Mouse (Mus musculus) gastrocnemius, postnatal 36 days (tissue): ENCODE results near the gene Hist2h2be. TPM values are rescaled to one million over a fixed set of nuclear protein-coding genes. Genes with fewer than 3 reads are reported as not detected.

Source experiments
- DNase-seq, 2 experiments: peaks; one replicate each; pipeline ENCODE4 v3.0.0; 2022
- intact Hi-C: fragments of 180-260 bp; cut with DNase I; formaldehyde crosslinking; loops from one replicate; pipeline ENCODE4 v1.15.1; 2025
- total RNA-seq, 2 experiments: library from RNA; stranded (reverse); gene quantifications; 2 replicates each; pipeline ENCODE4 v1.2.3; 2021

The Hist2h2be gene
- total RNA-seq, 2 experiments from 2014 or later: 4.5 to 5.3 TPM

- intact Hi-C loops: no loop called here
Measured at GRCm38 (mm10) chr3:96255926-96256593, 35.1 kb downstream of the Hist2h2be start.

GRCm38 (mm10) chr3:96257190-96257589 lies 36.3 kb downstream of the Hist2h2be start:
- intact Hi-C loops: no loop called here

More at GRCm38 (mm10) chr3:96255926-96256593, 35.1 kb downstream of the Hist2h2be start:
- DNase-seq: no peak

GRCm38 (mm10) chr3:96260220-96260619 lies 39.3 kb downstream of the Hist2h2be start:
- no peak for DNase-seq
- intact Hi-C loops: loop anchor here (10.0 kb wide), 1 partner anchor 195 kb away; no protein-coding TSS in a partner anchor

More at GRCm38 (mm10) chr3:96257190-96257589, 36.3 kb downstream of the Hist2h2be start:
- no peak for DNase-seq

- no peak for DNase-seq
- intact Hi-C loops: loop anchor here (10.0 kb wide), 1 partner anchor 197 kb away; no protein-coding TSS in a partner anchor
Measured at GRCm38 (mm10) chr3:96261623-96262022, 40.7 kb downstream of the Hist2h2be start.

GRCm38 (mm10) chr3:96262216-96262875 lies 41.4 kb downstream of the Hist2h2be start:
- peak; percentile 66 to 78 for DNase-seq
- intact Hi-C loops: loop anchor here (10.0 kb wide), 1 partner anchor 198 kb away; no protein-coding TSS in a partner anchor

- intact Hi-C loops: loop anchor here (10.0 kb wide), 1 partner anchor 198 kb away; no protein-coding TSS in a partner anchor
- peak; percentile 89 to 93 for DNase-seq
Measured at GRCm38 (mm10) chr3:96262979-96263550, 42.1 kb downstream of the Hist2h2be start, which contains the start of gene Hist2h4. TSS of gene Hist2h4 (minus strand) at chr3:96263311.

GRCm38 (mm10) chr3:96263558-96264403 lies 42.9 kb downstream of the Hist2h2be start:
- peak in 1 of 2 experiments; percentile 54 for DNase-seq
- intact Hi-C loops: loop anchor here (10.0 kb wide), 1 partner anchor 199 kb away; no protein-coding TSS in a partner anchor

- intact Hi-C loops: loop anchor here (10.0 kb wide), 1 partner anchor 200 kb away; no protein-coding TSS in a partner anchor
- no peak for DNase-seq
Measured at GRCm38 (mm10) chr3:96264404-96264949, 43.6 kb downstream of the Hist2h2be start.

GRCm38 (mm10) chr3:96266132-96266710 lies 45.3 kb downstream of the Hist2h2be start:
- no peak for DNase-seq
- intact Hi-C loops: loop anchor here (10.0 kb wide), 1 partner anchor 201 kb away; no protein-coding TSS in a partner anchor

GRCm38 (mm10) chr3:96267541-96267940 lies 46.6 kb downstream of the Hist2h2be start:
- intact Hi-C loops: loop anchor here (10.0 kb wide), 1 partner anchor 203 kb away; no protein-coding TSS in a partner anchor
- DNase-seq: no peak

GRCm38 (mm10) chr3:96268051-96268775 lies 47.3 kb downstream of the Hist2h2be start, which contains the start of gene Hist2h3b:
TSS of gene Hist2h3b (plus strand) at chr3:96268654.
- peak; percentile 50 to 75 for DNase-seq
- intact Hi-C loops: loop anchor here (10.0 kb wide), 1 partner anchor 203 kb away; no protein-coding TSS in a partner anchor

- intact Hi-C loops: loop anchor here (10.0 kb wide), 1 partner anchor 204 kb away; no protein-coding TSS in a partner anchor
- peak in 1 of 2 experiments; percentile 23 for DNase-seq
Measured at GRCm38 (mm10) chr3:96268776-96269378, 48.0 kb downstream of the Hist2h2be start.

- peak; percentile 83 to 84 for DNase-seq
- intact Hi-C loops: loop anchor here (10.0 kb wide), 1 partner anchor 205 kb away; no protein-coding TSS in a partner anchor
Measured at GRCm38 (mm10) chr3:96269511-96270474, 48.9 kb downstream of the Hist2h2be start, which contains the start of gene Hist2h2bb. TSS of gene Hist2h2bb (plus strand) at chr3:96269752.
